Mouse (Mus musculus) right cerebral cortex, postnatal 10 days (tissue): ENCODE measurements around the gene Gli3.

Experiments used
- DNase-seq, 2 experiments: peaks; one replicate each; pipeline ENCODE4 v3.0.0; 2021; ENCODE audit warnings: low spot score in 2 of 2

Gene Gli3

DNA sequence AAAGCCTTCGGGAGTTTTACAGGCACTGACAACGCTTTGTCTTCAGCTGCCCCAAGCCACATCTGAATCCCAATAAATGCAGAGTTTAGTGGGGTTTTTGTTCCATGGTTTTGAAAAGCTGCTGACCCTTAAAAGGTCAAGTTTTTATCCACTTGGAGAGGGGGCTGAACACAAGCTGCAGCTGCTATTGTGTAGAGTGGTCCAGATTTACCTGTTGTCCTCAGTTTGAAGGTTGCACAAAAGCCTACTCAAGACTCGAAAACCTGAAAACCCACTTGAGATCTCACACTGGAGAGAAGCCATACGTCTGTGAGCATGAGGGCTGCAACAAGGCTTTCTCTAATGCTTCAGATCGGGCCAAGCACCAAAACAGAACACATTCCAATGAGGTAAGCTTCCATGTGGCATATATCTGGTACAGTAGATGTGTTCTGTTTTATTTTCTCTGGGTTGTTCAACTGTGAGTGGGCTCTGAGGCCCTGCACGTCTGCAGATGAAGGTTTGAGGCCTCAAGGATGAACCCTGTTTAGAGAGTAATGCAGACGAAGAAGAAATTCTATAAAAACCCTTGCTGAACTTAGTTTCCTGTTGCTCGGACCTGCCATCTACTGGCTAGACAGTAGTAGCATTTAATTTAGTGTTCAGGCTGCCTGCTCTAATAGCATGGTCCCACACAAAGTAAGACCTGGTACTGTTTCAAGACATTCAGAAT, 251.8 kb downstream of the Gli3 start:
- DNase-seq: peak; percentile 62 to 73

DNA sequence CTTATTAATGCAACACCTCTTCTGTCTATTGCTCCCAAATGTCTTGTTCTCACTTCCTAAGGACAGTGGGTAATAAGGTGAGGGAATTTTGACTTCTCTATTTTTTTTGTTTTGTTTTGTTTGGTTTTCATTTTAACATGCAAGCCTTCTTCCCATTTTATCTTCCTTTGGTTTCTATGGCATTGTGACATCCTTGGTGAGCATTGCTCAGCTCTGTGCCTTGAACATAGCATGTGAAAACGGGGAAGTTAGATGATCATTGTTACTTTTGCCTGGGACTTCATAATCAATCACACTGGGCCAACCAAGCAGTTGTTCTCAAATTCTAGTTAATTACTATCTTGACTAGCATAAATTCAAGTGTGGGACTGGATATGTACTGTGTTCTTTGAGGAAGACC, 258.4 kb downstream of the Gli3 start:
- no peak for DNase-seq

DNA sequence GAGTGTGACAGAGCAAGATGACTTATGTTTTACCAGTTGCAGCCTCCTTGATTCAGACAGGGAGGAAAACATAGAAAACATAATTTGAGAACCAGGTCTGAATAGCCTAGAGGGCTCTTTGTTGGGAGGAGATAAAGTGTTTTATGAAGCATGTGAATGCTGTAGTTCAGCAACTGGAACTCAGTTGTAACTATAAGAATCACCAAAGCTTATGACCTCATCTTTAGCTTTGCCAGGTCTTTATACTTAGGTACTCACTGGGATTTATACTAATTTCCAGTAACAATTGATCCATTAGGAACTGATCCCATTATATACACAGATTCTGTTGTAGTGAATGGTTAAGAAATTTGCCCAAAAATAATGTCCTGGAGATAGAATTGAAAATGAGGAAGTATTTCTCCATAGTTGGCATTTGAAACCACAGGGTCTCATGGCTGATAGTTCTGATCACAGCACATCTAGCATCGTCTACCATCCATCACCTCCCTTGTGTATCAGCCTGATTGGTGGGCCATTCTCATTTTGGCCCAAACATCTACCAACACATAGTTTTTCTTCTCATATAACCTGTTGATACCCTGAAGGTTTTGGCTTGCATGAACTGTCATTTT, 259.8 kb downstream of the Gli3 start:
- DNase-seq: no peak

DNA sequence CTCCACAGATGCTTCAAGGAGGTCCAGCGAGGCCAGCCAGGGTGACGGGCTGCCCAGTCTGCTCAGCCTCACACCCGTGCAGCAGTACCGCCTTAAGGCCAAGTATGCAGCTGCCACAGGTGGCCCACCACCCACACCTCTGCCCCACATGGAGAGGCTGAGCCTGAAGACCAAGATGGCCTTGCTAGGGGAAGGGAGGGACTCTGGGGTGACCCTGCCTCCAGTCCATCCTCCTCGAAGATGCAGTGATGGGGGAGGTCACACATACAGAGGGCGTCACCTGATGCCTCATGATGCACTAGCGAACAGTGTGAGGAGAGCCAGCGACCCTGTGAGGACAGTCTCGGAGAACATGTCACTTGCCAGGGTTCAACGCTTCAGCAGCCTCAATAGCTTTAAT, 261.7 kb downstream of the Gli3 start:
- DNase-seq: no peak

DNA sequence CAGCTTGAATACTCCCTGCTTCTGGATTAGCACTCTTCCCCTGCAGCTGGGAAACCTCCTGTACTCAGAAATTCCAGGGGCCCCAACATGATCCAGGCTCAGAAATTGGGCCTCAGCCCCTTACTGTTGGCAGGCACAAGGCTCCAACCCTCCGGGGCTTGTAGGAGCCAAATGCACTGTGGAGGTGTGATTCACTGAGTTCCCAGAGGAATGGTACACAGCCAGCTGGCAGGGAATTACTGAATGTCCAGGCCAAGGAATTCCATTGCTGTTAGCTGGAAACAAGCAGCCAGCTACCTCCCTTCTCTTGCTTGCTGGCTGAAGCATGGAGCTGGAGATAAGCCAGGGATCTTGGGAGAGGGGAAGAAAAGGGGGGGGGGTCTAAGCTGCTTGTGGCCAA, 278.7 kb downstream of the Gli3 start:
- DNase-seq: peak; percentile 89 to 91

DNA sequence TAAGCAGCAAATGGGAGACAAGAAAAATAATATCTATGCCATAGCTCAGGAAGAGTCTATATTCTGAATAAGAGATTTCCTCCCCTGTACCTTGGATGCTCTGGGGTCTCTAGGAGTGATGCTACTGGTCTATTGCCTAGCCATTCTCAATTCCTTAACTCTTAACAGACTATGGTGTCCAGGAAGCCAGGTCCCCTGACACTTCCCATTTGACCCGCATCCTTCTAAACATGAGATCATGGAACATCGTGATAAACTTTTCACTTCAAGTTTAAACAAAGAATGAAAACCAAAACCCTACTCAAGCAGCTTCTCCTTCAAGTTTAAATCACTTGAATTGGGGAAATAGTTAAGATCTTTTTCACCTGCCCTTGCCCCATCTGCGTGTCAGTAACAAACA, 279.3 kb downstream of the Gli3 start:
- no peak for DNase-seq

DNA sequence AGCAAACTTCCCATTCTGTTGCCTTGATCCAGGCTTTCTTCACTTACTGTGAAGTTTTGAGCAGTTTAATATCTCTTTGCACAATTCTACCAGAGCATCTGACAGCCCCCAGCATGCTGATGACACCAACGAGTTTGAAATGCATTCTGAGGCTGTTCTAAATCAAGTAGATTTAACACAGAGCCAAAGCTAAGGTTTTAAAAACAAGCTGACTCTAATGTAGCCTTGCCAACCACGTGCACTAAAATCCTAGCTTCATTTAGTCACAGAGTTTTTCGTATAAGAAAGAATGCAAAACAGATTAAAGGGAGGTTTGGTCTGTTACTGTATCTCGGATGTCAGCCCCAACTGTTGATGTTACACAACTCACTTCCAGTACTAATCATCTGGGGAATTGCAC, 279.7 kb downstream of the Gli3 start:
- DNase-seq: peak in 1 of 2 experiments; percentile 32

DNA sequence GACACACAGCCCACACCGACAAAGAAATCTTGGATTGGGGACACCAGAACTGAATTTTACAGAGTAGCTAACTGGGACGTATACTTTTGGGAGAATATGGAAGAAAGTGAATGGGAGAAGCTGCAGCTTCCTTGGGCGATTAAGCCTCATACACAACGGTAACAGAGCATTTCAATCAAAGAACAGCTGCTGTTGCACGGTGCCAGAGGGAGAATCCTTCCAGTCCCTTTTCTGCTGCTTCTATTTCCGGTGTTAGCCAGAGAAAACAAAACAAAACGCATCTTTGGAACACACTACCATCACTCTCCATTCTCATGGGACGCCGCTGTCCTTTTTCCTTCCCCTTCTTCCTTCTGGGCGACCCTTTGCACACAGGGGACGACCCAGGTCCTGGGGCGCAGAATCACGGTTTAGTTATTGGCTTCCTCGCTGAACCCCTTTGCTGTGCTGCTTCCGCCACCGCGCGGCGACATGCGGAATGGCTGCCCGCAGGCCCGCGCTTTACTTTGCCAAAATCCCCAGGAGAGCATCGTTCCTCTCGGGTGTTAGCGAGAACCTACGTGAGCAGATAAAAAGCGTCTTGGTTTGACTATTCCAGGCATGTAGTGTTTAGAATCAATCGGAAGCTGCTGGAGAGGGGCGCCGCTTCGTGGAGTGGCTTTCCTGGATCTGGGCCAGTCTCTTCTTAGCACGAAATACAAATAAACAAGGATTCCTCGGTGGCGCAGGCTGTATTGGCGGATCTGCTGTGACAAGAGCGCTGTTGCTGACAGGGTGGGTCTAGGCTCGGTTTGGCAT, 296.0 kb downstream of the Gli3 start:
- DNase-seq: peak; percentile 90 to 93

DNA sequence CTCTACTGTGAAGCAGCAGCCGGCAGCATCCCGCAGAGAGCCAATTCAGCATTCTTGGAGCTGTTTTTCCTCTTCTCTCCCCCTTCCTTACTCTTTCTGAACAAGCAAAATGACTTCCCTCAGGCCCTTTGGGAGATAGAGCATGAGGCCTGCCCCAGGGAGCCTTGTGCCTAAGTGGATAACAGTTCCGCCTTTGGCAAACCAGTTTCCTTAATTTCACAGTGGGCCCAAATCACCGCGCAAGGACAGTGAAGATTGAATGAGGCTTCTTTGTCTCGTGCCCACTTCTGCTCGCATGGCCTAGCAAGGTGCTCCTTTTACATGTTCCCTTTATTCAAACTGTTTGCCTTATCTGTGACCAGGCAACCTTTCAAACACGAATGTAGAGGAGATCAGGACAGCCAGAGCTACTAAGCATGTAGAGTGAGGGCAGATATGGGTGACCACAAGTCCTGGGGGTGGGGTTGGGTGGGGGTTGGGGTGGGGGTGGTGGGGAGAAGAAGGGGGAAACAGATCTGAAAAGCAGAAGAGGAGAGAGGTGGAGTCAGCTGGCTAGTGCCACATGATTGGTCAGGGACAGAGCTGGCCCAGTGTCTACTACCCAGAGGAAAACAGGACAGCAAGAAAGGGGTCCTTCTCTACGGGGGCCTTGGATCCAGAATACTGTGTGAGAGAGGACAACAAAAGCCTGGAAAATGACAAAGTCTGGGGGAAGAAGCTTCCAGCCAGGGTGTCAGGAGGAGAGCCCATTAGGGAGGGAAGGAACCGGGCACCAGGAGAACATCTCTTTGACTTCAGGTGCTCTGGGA, 296.8 kb downstream of the Gli3 start:
- DNase-seq: no peak

DNA sequence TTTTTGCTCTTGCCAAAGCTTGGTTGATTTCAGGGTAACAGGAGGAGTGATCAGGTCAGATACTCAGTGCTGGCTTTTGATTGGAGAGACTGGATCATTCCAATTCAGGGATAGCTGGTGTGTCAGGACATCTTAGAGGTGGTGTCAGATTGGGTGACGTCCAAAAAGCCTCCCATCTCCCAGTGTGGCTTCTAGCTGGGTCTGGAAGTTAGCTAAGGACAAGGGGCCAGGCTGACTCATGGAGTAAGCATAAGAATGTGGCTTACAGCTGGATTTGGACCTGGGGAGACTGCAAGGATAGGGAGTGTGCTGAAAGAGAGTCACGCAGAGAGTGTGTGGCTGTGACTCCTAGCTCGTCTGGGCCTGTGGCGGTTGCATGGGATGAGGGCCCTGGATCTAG, 299.3 kb downstream of the Gli3 start:
- no peak for DNase-seq

DNA sequence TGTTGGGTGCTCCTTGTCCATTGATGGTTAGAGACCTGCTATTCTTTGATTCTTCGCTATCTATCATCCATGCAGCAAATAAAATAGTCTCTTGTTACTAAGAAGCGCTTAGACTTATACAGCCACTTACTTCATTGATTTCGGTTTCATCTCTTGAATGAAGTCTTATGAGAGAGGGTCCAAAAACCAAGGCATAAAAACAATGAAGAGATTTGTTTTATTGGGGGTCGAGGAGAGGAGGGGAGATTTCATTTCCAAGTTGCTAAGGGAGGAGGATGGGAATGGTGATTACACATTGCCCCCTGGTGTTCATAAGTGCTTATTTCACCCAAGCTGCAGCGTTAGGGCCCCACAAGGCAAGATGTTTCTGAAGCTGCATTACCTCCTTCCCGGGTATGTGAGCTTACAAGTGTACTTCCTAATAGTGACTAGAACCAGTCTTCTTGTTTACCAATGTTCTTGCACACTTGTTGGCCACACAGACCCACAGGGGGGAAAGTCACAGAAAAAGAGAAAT, 299.9 kb downstream of the Gli3 start:
- peak; percentile 48 to 70 for DNase-seq

DNA sequence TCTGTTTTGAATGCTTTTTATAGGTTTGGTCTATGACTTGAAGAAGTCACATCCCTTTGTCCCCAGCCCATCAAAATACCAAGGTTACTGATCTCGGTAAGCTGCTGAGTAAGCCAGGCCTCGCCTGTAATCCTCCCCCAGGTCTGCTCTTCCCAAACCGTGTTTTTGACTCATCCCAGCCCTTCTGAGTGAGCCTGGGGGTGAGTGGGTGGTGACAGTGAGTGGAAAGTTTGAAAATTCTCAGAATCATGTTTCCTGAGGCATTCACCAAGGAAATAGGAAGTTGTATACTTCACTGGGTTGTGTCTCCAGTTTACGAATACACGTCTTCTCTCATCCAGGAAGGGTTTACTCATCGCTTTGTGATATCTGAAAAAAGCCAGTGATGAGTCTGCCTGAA, 314.6 kb downstream of the Gli3 start:
- DNase-seq: no peak
